Mouse (Mus musculus): ENCODE measurements around the gene Hmga1b.
"Not testable (repeated sequence)": the region's sequence is repeated elsewhere in the genome, so short reads cannot be mapped to it uniquely, and the experiment has no call there.

The Hmga1b gene

GRCm38 (mm10) chr11:120733521-120733920, 29.1 kb upstream of the Hmga1b start:
- peak; percentile 75 for DNase-seq

- no peak for DNase-seq
These were observed 26.2 kb upstream of the Hmga1b start for GRCm38 (mm10) chr11:120736424-120736823.

GRCm38 (mm10) chr11:120740981-120741380, 21.6 kb upstream of the Hmga1b start:
- no peak for DNase-seq

GRCm38 (mm10) chr11:120744121-120744701, 18.4 kb upstream of the Hmga1b start:
- DNase-seq: no peak

GRCm38 (mm10) chr11:120747974-120748373, 14.6 kb upstream of the Hmga1b start:
- no peak for DNase-seq

GRCm38 (mm10) chr11:120749430-120749829, 13.2 kb upstream of the Hmga1b start:
- DNase-seq: no peak

GRCm38 (mm10) chr11:120751606-120752005, 11.0 kb upstream of the Hmga1b start:
- no peak for DNase-seq

GRCm38 (mm10) chr11:120760236-120760635, 2.4 kb upstream of the Hmga1b start:
- DNase-seq: no peak

- DNase-seq: no peak
These were observed 553 bp upstream of the Hmga1b start for GRCm38 (mm10) chr11:120761811-120762671.

GRCm38 (mm10) chr11:120763121-120763999, 766 bp downstream of the Hmga1b start:
- DNase-seq: not testable (repeated sequence)

GRCm38 (mm10) chr11:120767023-120767422, 4.4 kb downstream of the Hmga1b start:
- not testable (repeated sequence) for DNase-seq

GRCm38 (mm10) chr11:120768206-120768605, 5.6 kb downstream of the Hmga1b start:
- DNase-seq: no peak

- DNase-seq: no peak
These were observed 10.2 kb downstream of the Hmga1b start for GRCm38 (mm10) chr11:120772749-120773148.

GRCm38 (mm10) chr11:120773463-120774190, 11.0 kb downstream of the Hmga1b start:
- DNase-seq: no peak

GRCm38 (mm10) chr11:120775774-120776469, 13.3 kb downstream of the Hmga1b start:
- DNase-seq: peak; percentile 95

GRCm38 (mm10) chr11:120777123-120777522, 14.5 kb downstream of the Hmga1b start:
- no peak for DNase-seq

GRCm38 (mm10) chr11:120779876-120780275, 17.3 kb downstream of the Hmga1b start:
- no peak for DNase-seq

GRCm38 (mm10) chr11:120781361-120781760, 18.8 kb downstream of the Hmga1b start:
- peak; percentile 45 for DNase-seq

- DNase-seq: no peak
These were observed 21.0 kb downstream of the Hmga1b start for GRCm38 (mm10) chr11:120783426-120784063.

GRCm38 (mm10) chr11:120784064-120784791, 21.6 kb downstream of the Hmga1b start, which contains the start of the genes Rfng and Gps1:
TSS of gene Rfng (minus strand) at chr11:120784207.
TSS of gene Gps1 (plus strand) at chr11:120784272.
- DNase-seq: peak; percentile 89
